Mouse (Mus musculus) heart, postnatal 0 days (tissue): ENCODE data around the gene Catsperd. TPM values are rescaled to one million over a fixed set of nuclear protein-coding genes. Genes with fewer than 3 reads are reported as not detected.
"Not testable (repeated sequence)": the region's sequence is repeated elsewhere in the genome, so short reads cannot be mapped to it uniquely, and the experiment has no call there.

ENCODE experiments used
- ATAC-seq: fragments of 200-750 bp; cut with Nextera tagmentation; 2 replicates; pipeline ENCODE4 v1.8.0; 2017; ENCODE audit warnings: low read depth, moderate number of reproducible peaks, moderate library complexity; ENCODE audit not compliant: insufficient read depth
- DNase-seq: peaks from one replicate; pipeline ENCODE4 v3.0.0-alpha.2; 2016; ENCODE audit warnings: low spot score
- H3K27ac ChIP-seq: fragments of 300-500 bp; sonication (generic); 2 replicates; pipeline ENCODE4 v1.5.1; 2014; ENCODE audit warnings: low read depth, mild to moderate bottlenecking
- H3K27me3 ChIP-seq: fragments of 300-500 bp; sonication (generic); 2 replicates; pipeline ENCODE4 v1.6.1; 2014; ENCODE audit warnings: low read length, mixed read lengths; ENCODE audit not compliant: control insufficient read depth, insufficient read depth
- H3K36me3 ChIP-seq: fragments of 300-500 bp; sonication (generic); replicated peaks from 2 replicates; pipeline ENCODE4 v1.6.1; 2014; ENCODE audit warnings: low read length, mixed read lengths; ENCODE audit not compliant: control insufficient read depth, insufficient read depth
- H3K4me1 ChIP-seq: fragments of 300-500 bp; sonication (generic); 2 replicates; pipeline ENCODE4 v1.6.1; 2014; ENCODE audit warnings: antibody characterized with exemption; ENCODE audit not compliant: control insufficient read depth, insufficient read depth
- H3K4me2 ChIP-seq: fragments of 300-500 bp; sonication (generic); 2 replicates; pipeline ENCODE4 v1.6.1; 2014; ENCODE audit warnings: low read depth, mild to moderate bottlenecking, low read length, moderate library complexity
- H3K4me3 ChIP-seq: fragments of 300-500 bp; sonication (generic); 2 replicates; pipeline ENCODE4 v1.5.1; 2014; ENCODE audit warnings: low read depth, low read length
- H3K9ac ChIP-seq: fragments of 300-500 bp; sonication (generic); replicated peaks from 2 replicates; pipeline ENCODE4 v1.6.1; 2014; ENCODE audit warnings: low read depth, low read length, mixed read lengths
- H3K9me3 ChIP-seq: fragments of 300-500 bp; sonication (generic); replicated peaks from 2 replicates; pipeline ENCODE4 v1.6.1; 2016; ENCODE audit warnings: low read length; ENCODE audit not compliant: control insufficient read depth
- CTCF ChIP-seq: IDR thresholded peaks from 2 replicates; pipeline ENCODE4 v1.5.1; 2016; ENCODE audit warnings: antibody characterized with exemption, control low read depth, low read depth
- EP300 ChIP-seq: IDR thresholded peaks from 2 replicates; pipeline ENCODE4 v1.6.1; 2016; ENCODE audit warnings: antibody characterized with exemption, low read depth
- WGBS: fragments of 180-500 bp; shearing (Covaris S2); extraction: QIAGEN DNeasy Blood & Tissue Kit; methylation state at CpG from one replicate; pipeline ENCODE4 v1.1.7; 2014; 5-methylcytosine and 5-hydroxymethylcytosine counted together
- polyA plus RNA-seq: library from polyadenylated mRNA; unstranded; fragments of >200 nt; fragmentation: Nextera tagmentation; extraction: Ambion mirVana; gene quantifications from 2 replicates; pipeline ENCODE4 v1.2.1, GENCODE M21; 2015
- total RNA-seq: library from RNA; depleted of rRNA; stranded (reverse); fragments of >200 nt; gene quantifications from 2 replicates; pipeline ENCODE4 v1.2.3, GENCODE M21; 2014; ENCODE audit warnings: low replicate concordance

Gene Catsperd
- total and polyA plus RNA-seq, 2 experiments from 2014 or later: 0.20 TPM; not detected in 1

DNA sequence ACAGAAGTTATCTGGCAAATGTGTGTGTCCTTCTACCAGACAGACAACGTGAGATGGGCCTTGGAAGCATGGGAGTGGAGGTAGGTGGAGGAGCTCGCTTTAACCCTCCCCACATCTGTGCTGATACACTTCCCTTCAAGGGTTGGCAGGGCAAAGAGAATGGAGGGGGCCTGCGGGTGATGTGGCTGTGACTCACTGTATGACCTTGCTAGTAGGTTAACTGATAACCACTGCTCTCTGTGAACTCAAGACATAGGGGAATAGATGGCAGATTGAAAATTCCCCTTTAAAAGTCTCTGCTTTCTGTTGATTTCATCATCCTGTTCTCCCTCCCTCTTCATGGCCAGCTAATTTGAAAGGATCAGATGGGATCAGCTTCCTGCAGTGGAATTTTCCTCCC, 2.4 kb upstream of the Catsperd start:
- WGBS: 31% methylated on average over 3 of the region's 3 CpGs
- DNase-seq (no peak), ATAC-seq (no peak)
- Histone ChIP-seq H3K27ac (no peak overlapping the region), H3K4me3 (no peak overlapping the region), H3K36me3 (peaks cover 33% of the 10 kb centered on the region), H3K9me3 (no peaks in the 10 kb centered on the region), H3K9ac (0 out of 2 replicates have a peak overlapping the region, but pooled peaks have one; percentile 81), H3K27me3 (no peaks in the 10 kb centered on the region), H3K4me2 (peak overlapping the region; percentile 97; the same call in 1 of the 2 replicates), H3K4me1 (peaks cover 25% of the 10 kb centered on the region)
- TF ChIP-seq EP300: no peak
- no peak for TF ChIP-seq CTCF

- no peaks in the 10 kb centered on the region for H3K27me3 ChIP-seq
- H3K9ac ChIP-seq: peak overlapping the region; percentile 81
- H3K4me1 ChIP-seq: peaks cover 25% of the 10 kb centered on the region
- H3K4me2 ChIP-seq: peak overlapping the region; percentile 97
- H3K36me3 ChIP-seq: peaks cover 28% of the 10 kb centered on the region
- WGBS: under 1% methylated on average over 24 of the region's 32 CpGs
- peak overlapping the region; percentile 92 for H3K4me3 ChIP-seq
- TF ChIP-seq EP300 (no peak), CTCF (no peak)
- H3K27ac ChIP-seq: peak overlapping the region; percentile 52; the same call in 1 of the 2 replicates
- DNase-seq: no peak
- no peaks in the 10 kb centered on the region for H3K9me3 ChIP-seq
- no peak; the same call in 1 of the 2 replicates for ATAC-seq
These were observed 1.7 kb upstream of the Catsperd start for GRCm38 (mm10) chr17:56626260-56626659.

- H3K4me3 ChIP-seq: peak within 1 kb of the TSS; percentile 92
- H3K27ac ChIP-seq: peak within 1 kb of the TSS; percentile 52; the same call in 1 of the 2 replicates
- H3K4me1 ChIP-seq: peaks cover 25% of the 10 kb centered on the region
- no peaks in the 10 kb centered on the region for H3K9me3 ChIP-seq
- H3K4me2 ChIP-seq: peak within 1 kb of the TSS; percentile 97
- WGBS: under 1% methylated on average over 51 of the region's 51 CpGs
- H3K9ac ChIP-seq: peak within 1 kb of the TSS; percentile 81
- ATAC-seq (peak; percentile 94), DNase-seq (peak; percentile 96)
- peaks cover 23% of the 10 kb centered on the region for H3K36me3 ChIP-seq
- no peak; the same call in 1 of the 2 replicates for TF ChIP-seq CTCF
- TF ChIP-seq EP300: no peak
- H3K27me3 ChIP-seq: no peaks in the 10 kb centered on the region
These were observed 1.0 kb upstream of the Catsperd start, which contains the start of gene Lonp1 for GRCm38 (mm10) chr17:56626754-56627470. Gene Lonp1 (minus strand): TSS chr17:56626887.

DNA sequence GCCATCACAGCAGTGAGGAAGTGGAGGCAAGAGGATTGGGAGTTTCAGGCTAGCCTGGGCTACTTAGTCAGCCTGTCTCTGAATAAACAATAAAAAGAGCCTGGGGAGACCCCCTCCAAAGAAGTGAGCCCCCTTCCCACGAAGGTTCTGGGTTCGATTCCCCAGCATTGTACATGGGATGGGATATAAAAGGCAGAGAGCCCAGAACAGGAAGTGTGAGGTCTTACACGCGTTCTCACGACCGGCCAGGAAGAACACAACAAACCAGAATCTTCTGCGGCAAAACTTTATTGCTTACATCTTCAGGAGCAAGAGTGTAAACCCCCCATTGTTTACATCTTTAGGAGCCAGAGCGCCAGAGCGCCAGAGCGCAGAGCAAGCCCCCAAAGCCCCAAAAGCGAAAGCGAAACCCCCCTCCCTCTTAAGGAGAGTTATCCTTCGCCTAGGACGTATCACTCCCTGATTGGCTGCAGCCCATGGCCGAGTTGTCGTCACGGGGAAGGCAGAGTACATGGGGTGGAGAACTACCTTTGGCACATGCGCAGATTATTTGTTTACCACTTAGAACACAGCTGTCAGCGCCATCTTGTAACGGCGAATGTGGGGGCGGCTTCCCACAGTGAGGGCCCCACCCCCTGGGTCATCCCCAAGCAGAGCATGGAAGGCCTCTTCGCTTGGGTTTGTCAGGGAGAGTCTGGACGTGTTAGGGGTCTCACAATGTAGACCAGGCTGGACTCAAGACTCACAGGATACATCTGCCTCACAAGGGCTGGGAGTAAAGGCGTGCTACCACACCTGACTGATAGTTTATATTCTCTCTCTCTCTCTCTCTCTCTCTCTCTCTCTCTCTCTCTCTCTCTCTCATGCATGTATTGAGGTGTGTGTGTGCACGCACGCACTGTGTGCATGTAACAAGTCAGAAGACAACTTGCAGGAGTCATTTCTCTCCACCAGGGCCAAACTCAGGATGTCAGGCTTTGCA, 2.1 kb downstream of the Catsperd start:
- not testable (repeated sequence) for H3K4me2 ChIP-seq, H3K9ac ChIP-seq, H3K9me3 ChIP-seq, ATAC-seq, H3K4me3 ChIP-seq, H3K36me3 ChIP-seq, H3K27me3 ChIP-seq, DNase-seq, H3K27ac ChIP-seq
- peaks cover 22% of the 10 kb centered on the region for H3K4me1 ChIP-seq
- WGBS: 77% methylated on average over 27 of the region's 27 CpGs

- Histone ChIP-seq H3K4me1 (peaks cover 11% of the 10 kb centered on the region; the same call in 1 of the 2 replicates), H3K27me3 (no peaks in the 10 kb centered on the region), H3K9me3 (no peaks in the 10 kb centered on the region), H3K27ac (no peak overlapping the region), H3K9ac (no peak overlapping the region), H3K4me2 (no peak overlapping the region), H3K36me3 (no peaks in the 10 kb centered on the region), H3K4me3 (no peak overlapping the region)
- DNase-seq: no peak
- TF ChIP-seq EP300 (no peak), CTCF (no peak)
- no peak for ATAC-seq
- WGBS: 53% methylated on average over 4 of the region's 4 CpGs
These were observed 3.9 kb downstream of the Catsperd start for GRCm38 (mm10) chr17:56631807-56632206.
